Mouse (Mus musculus): Measurements from ENCODE around the gene Syngr4. TPM values are rescaled to one million over a fixed set of nuclear protein-coding genes. Genes with fewer than 3 reads are reported as not detected.
A peak's percentile ranks its signal among the peaks of the same experiment; 100 is the strongest.

Gene Syngr4
- polyA plus RNA-seq, 1 experiment from 2014 or later: 0.91 TPM

DNA sequence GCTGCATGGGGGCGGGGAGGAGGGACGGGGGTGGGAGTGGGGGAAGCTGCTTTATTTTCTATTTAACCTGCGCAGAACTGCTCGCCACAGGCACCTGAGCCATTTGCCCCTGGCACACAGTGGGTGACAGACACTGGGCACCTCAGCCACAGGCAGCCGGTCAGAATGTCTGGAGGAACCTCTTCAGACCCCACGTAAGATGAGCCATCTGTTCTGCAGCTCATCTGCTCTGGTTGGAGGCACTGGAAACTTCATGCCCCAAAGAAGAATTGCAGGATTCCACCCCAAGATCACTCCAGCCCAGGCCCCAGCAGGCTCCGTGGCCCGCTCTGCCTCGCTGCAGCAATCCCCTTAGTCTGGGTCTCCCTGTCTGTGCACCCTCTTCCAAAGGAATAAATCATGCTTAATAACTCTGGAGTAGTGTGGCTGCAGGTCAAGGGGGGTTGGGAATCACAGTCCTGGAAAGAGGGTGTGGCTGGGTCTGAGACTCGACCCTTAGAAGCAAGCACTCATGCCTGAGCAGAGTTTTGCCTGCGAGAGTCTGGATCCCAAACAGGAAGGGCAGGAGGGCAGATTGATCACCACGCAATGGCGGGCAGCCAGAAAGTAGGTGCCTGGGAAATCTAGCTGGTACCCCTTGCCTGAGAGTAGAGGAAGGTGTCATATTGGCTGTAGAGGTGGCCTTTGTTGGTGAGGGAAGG is 20.6 kb upstream of the Syngr4 start:
- Histone ChIP-seq H3K27ac (ENCODE audit: low read length) (peak overlapping the region; percentile 70), H3K9ac (ENCODE audit: low read length) (peak overlapping the region; percentile 51), H3K4me2 (ENCODE audit: low read depth, low read length) (peak overlapping the region; percentile 53), H3K4me3 (ENCODE audit: low read length) (peak overlapping the region; percentile 34; the same call in 1 of the 2 replicates), H3K36me3 (ENCODE audit: control insufficient read depth, insufficient read depth) (no peaks in the 10 kb centered on the region), H3K9me3 (replicated peaks; ENCODE audit: control insufficient read depth, low read length) (no peaks in the 10 kb centered on the region), H3K27me3 (ENCODE audit: control insufficient read depth, insufficient read depth, low read length) (no peaks in the 10 kb centered on the region), H3K4me1 (ENCODE audit: control insufficient read depth, insufficient read depth, low read length) (peaks cover 17% of the 10 kb centered on the region)
- ATAC-seq (replicated peaks; ENCODE audit: extremely low read depth, insufficient read depth, low FRiP score): no peak
- WGBS: 33% methylated on average over 13 of the region's 13 CpGs

DNA sequence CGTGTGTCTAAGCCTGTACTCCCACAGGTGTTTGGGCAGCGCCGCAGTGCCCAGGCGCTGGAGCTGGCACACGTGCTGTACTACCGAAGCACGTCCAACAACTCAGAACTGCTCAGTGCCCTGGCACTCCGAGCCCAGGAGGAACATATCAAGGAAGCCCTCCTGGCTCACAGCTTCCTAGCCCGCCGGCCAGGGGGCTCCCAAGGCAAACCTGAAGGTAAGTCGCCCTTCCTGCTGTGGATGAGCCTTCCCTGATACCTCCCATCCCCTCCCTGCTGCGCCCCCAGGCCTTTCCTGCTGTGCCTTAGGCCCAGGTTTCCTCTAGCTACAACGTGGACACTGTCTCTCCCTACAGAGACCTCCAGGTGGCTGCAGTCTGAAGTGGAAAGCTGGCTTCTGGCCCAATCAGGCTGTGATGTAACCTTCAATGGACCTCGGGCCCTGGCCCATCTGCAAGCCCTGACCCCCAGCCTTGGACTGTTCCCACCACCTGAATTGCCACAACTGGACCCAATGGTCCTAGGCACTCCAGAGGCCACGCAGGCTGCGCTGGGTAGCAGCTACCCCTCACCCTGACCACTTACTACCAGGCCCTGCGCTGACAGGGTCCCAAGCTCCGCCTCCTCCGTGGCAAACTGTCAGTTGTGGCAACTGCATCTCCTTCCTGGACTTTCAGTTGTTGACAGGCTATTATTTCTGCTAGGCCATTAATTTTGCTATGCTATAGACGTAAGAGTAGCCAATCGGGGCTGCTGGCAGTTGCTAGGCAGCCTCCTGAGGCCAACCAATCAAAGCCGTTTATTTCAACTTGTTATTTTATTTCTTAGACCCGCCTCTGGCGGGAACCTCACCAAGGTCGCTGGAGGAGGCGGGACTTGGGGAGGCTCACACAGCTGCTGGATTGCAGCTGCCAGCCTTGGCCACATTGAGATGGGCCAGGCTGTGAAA is 19.8 kb upstream of the Syngr4 start:
- Histone ChIP-seq H3K9ac (ENCODE audit: low read length) (peak overlapping the region; percentile 51), H3K4me2 (ENCODE audit: low read depth, low read length) (peak overlapping the region; percentile 53), H3K27ac (ENCODE audit: low read length) (peak overlapping the region; percentile 5), H3K36me3 (ENCODE audit: control insufficient read depth, insufficient read depth) (no peaks in the 10 kb centered on the region), H3K27me3 (ENCODE audit: control insufficient read depth, insufficient read depth, low read length) (no peaks in the 10 kb centered on the region), H3K4me3 (ENCODE audit: low read length) (peak overlapping the region; percentile 34), H3K4me1 (ENCODE audit: control insufficient read depth, insufficient read depth, low read length) (peaks cover 17% of the 10 kb centered on the region), H3K9me3 (replicated peaks; ENCODE audit: control insufficient read depth, low read length) (no peaks in the 10 kb centered on the region)
- 41% methylated on average over 26 of the region's 26 CpGs for WGBS
- ATAC-seq (replicated peaks; ENCODE audit: extremely low read depth, insufficient read depth, low FRiP score): peak; percentile 71

DNA sequence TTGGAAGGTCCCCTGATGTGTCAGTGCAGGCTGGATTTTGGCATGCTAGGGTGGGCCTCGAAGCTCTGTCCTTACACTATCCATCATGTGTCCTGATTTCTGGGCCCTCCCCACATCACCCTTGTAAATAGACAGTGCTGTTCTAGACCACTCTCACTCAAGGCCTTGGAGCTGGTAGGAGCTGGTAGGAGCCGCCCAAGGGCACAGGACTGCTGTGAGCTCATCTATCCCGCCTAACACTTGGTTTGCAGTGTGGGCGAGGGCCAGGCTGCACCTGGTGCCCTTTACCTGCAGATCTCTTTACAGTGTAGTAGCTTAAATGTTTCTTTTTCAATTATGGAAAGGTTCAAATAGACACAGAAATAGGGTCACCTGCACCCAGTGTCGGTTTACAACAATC is 18.5 kb upstream of the Syngr4 start:
- Histone ChIP-seq H3K9ac (ENCODE audit: low read length) (no peak overlapping the region), H3K27me3 (ENCODE audit: control insufficient read depth, insufficient read depth, low read length) (no peaks in the 10 kb centered on the region), H3K4me2 (ENCODE audit: low read depth, low read length) (no peak overlapping the region), H3K9me3 (replicated peaks; ENCODE audit: control insufficient read depth, low read length) (no peaks in the 10 kb centered on the region; the same call in 1 of the 2 replicates), H3K27ac (ENCODE audit: low read length) (no peak overlapping the region), H3K4me1 (ENCODE audit: control insufficient read depth, insufficient read depth, low read length) (peaks cover 17% of the 10 kb centered on the region), H3K4me3 (ENCODE audit: low read length) (no peak overlapping the region), H3K36me3 (ENCODE audit: control insufficient read depth, insufficient read depth) (peaks cover 5% of the 10 kb centered on the region)
- ATAC-seq (replicated peaks; ENCODE audit: extremely low read depth, insufficient read depth, low FRiP score): no peak
- 82% methylated on average over 5 of the region's 5 CpGs for WGBS

DNA sequence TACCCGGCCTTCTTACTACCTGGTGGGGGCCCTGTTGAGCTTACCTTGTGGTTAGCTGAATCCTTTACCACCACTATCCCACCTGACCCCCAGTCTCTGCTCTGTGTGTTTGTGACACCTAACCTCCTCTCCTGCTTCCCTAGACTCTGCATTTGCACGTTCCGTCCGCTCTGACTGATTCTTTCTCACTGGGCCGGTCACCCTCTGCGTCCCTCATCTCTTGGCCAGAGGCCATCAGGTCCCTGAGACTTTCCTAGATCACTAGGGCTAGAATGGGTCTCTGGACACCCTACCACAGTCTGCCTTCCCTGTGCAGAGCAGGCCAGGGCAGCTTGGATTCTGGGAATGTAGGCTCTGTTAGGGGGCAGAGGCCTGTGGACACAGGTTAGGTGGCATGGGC is 17.6 kb upstream of the Syngr4 start:
- ATAC-seq (replicated peaks; ENCODE audit: extremely low read depth, insufficient read depth, low FRiP score): no peak
- Histone ChIP-seq H3K4me2 (ENCODE audit: low read depth, low read length) (no peak overlapping the region), H3K36me3 (ENCODE audit: control insufficient read depth, insufficient read depth) (peaks cover 15% of the 10 kb centered on the region), H3K27ac (ENCODE audit: low read length) (no peak overlapping the region), H3K27me3 (ENCODE audit: control insufficient read depth, insufficient read depth, low read length) (no peaks in the 10 kb centered on the region), H3K9me3 (replicated peaks; ENCODE audit: control insufficient read depth, low read length) (no peaks in the 10 kb centered on the region; the same call in 1 of the 2 replicates), H3K9ac (ENCODE audit: low read length) (no peak overlapping the region), H3K4me3 (ENCODE audit: low read length) (no peak overlapping the region), H3K4me1 (ENCODE audit: control insufficient read depth, insufficient read depth, low read length) (peaks cover 17% of the 10 kb centered on the region)
- WGBS: 86% methylated on average over 6 of the region's 6 CpGs

DNA sequence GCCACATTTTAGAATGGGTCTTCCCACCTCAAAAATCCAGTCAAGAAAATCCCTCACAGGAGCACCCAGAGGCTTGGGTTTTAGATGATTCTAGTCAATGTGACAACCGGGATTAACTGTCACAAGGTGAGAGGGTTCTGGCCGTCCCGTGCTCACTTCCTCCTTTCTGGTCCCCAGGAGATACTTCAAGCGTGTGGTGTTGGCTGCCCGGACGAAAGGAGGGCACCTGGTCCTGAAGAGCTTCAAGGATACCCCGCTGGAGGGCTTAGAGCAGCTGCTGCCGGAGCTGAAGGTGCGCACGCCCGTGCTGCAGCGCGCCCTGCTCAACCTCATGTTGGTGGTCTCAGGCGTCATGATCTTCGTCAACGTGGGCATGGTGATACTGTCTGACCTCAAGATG is 12.6 kb upstream of the Syngr4 start:
- WGBS: 92% methylated on average over 16 of the region's 16 CpGs
- Histone ChIP-seq H3K27me3 (ENCODE audit: control insufficient read depth, insufficient read depth, low read length) (no peaks in the 10 kb centered on the region), H3K4me3 (ENCODE audit: low read length) (no peak overlapping the region), H3K9me3 (replicated peaks; ENCODE audit: control insufficient read depth, low read length) (no peaks in the 10 kb centered on the region; the same call in 1 of the 2 replicates), H3K4me2 (ENCODE audit: low read depth, low read length) (no peak overlapping the region), H3K4me1 (ENCODE audit: control insufficient read depth, insufficient read depth, low read length) (no peaks in the 10 kb centered on the region), H3K36me3 (ENCODE audit: control insufficient read depth, insufficient read depth) (peaks cover 18% of the 10 kb centered on the region), H3K9ac (ENCODE audit: low read length) (no peak overlapping the region), H3K27ac (ENCODE audit: low read length) (no peak overlapping the region)
- no peak for ATAC-seq (replicated peaks; ENCODE audit: extremely low read depth, insufficient read depth, low FRiP score)

DNA sequence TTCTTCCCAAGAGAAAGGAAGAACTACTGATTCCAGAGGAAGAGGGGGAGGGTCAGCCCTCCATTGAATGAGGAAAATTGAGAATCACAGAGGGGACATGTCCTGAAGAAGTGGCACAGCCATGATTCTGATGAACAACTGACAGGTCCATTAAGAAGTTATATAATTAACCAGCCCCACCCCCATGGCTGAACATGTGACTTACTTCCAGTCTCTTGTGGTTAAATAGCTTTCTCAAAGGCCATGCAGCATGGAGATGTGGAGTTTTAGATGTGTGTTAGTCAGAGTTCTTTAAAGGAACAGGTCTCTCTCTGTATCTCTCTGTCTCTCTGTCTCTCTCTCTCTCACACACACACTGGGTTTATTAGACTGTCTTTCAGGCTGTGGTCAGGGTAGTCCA is 11.9 kb upstream of the Syngr4 start:
- no peaks in the 10 kb centered on the region for H3K27me3 ChIP-seq (ENCODE audit: control insufficient read depth, insufficient read depth, low read length)
- H3K36me3 ChIP-seq (ENCODE audit: control insufficient read depth, insufficient read depth): peaks cover 18% of the 10 kb centered on the region
- no peak overlapping the region for H3K27ac ChIP-seq (ENCODE audit: low read length)
- H3K9me3 ChIP-seq (replicated peaks; ENCODE audit: control insufficient read depth, low read length): no peaks in the 10 kb centered on the region; the same call in 1 of the 2 replicates
- no peak overlapping the region for H3K4me2 ChIP-seq (ENCODE audit: low read depth, low read length)
- H3K4me3 ChIP-seq (ENCODE audit: low read length): no peak overlapping the region
- H3K4me1 ChIP-seq (ENCODE audit: control insufficient read depth, insufficient read depth, low read length): no peaks in the 10 kb centered on the region
- no peak overlapping the region for H3K9ac ChIP-seq (ENCODE audit: low read length)
- ATAC-seq (replicated peaks; ENCODE audit: extremely low read depth, insufficient read depth, low FRiP score): no peak

DNA sequence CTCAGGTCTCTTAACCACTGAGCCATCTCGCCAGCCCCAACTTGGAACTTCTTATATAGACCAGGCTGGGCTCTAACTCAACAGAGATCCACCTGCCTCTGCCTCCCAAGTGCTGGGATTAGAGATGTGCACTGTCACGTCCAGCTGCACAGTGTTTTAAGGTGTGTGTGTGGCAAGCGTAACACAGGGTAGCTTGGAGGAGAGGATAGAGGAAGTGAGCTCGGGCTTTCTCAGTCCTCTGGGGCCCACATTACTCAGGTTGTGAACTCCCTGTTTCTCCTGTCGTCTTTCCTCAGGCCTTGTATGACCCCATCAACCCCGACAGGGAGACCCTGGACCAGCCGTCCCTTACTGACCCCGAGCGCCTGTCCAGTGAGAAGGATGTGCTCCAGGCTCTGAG is 10.1 kb upstream of the Syngr4 start:
- peaks cover 18% of the 10 kb centered on the region for H3K36me3 ChIP-seq (ENCODE audit: control insufficient read depth, insufficient read depth)
- no peak overlapping the region for H3K4me2 ChIP-seq (ENCODE audit: low read depth, low read length)
- no peak for ATAC-seq (replicated peaks; ENCODE audit: extremely low read depth, insufficient read depth, low FRiP score)
- H3K27ac ChIP-seq (ENCODE audit: low read length): no peak overlapping the region
- no peak overlapping the region for H3K9ac ChIP-seq (ENCODE audit: low read length)
- H3K4me1 ChIP-seq (ENCODE audit: control insufficient read depth, insufficient read depth, low read length): no peaks in the 10 kb centered on the region
- no peaks in the 10 kb centered on the region; the same call in 1 of the 2 replicates for H3K9me3 ChIP-seq (replicated peaks; ENCODE audit: control insufficient read depth, low read length)
- WGBS: 86% methylated on average over 9 of the region's 9 CpGs
- H3K27me3 ChIP-seq (ENCODE audit: control insufficient read depth, insufficient read depth, low read length): no peaks in the 10 kb centered on the region
- H3K4me3 ChIP-seq (ENCODE audit: low read length): no peak overlapping the region

DNA sequence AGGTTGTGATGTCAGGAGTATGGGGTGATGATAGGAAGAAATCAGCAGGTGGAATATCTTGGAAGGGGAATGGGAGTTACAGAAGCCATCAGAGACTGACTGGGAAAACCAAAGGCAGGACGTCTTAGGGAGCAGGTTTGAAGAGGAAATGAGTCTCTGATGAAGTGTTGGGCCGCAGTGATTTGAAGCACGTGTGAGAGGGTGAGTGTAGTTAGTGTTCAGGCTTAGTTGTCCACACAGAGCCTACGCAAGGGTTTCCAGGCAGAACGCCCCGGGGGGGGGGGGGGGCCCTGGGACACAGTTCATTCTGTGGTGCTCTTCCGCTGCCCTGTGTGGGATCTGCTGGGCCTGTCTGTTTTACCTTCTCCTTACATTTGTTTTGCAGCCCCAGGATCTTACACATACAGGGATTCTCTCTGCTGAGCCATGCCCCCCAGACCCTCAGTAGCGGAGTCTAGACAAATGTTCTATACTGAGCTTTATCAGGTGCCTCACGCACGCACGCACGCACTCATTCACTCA is 6.0 kb upstream of the Syngr4 start:
- no peak overlapping the region for H3K27ac ChIP-seq (ENCODE audit: low read length)
- no peak for ATAC-seq (replicated peaks; ENCODE audit: extremely low read depth, insufficient read depth, low FRiP score)
- no peaks in the 10 kb centered on the region for H3K9me3 ChIP-seq (replicated peaks; ENCODE audit: control insufficient read depth, low read length)
- H3K36me3 ChIP-seq (ENCODE audit: control insufficient read depth, insufficient read depth): peaks cover 3% of the 10 kb centered on the region; the same call in 1 of the 2 replicates
- H3K4me3 ChIP-seq (ENCODE audit: low read length): no peak overlapping the region
- no peak overlapping the region for H3K4me2 ChIP-seq (ENCODE audit: low read depth, low read length)
- no peaks in the 10 kb centered on the region for H3K27me3 ChIP-seq (ENCODE audit: control insufficient read depth, insufficient read depth, low read length)
- peaks cover 5% of the 10 kb centered on the region; the same call in 1 of the 2 replicates for H3K4me1 ChIP-seq (ENCODE audit: control insufficient read depth, insufficient read depth, low read length)
- H3K9ac ChIP-seq (ENCODE audit: low read length): no peak overlapping the region
- 70% methylated on average over 11 of the region's 12 CpGs for WGBS

DNA sequence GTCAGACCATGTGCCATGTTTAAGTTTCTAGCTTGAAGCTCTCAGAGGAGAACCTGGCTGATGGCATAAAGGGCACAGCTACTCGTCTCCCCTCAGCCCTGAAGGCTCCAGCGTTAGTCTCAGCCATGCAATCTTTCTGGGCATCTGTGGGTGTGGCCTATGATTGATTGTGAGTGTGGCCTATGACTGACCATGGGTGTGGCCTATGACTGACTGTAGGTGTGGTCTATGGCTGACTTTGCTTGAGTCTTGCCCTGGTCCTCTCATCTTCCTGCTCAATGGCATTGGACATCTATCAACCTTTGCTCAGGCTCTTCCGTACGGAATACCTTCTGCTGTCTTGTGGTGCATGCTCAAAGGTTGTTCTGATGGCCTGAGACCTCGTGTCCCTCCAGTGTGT is 5.0 kb upstream of the Syngr4 start:
- 55% methylated on average over 5 of the region's 5 CpGs for WGBS
- H3K4me2 ChIP-seq (ENCODE audit: low read depth, low read length): no peak overlapping the region
- peaks cover 5% of the 10 kb centered on the region; the same call in 1 of the 2 replicates for H3K4me1 ChIP-seq (ENCODE audit: control insufficient read depth, insufficient read depth, low read length)
- ATAC-seq (replicated peaks; ENCODE audit: extremely low read depth, insufficient read depth, low FRiP score): no peak
- H3K27ac ChIP-seq (ENCODE audit: low read length): no peak overlapping the region
- H3K4me3 ChIP-seq (ENCODE audit: low read length): no peak overlapping the region
- no peaks in the 10 kb centered on the region for H3K27me3 ChIP-seq (ENCODE audit: control insufficient read depth, insufficient read depth, low read length)
- H3K9me3 ChIP-seq (replicated peaks; ENCODE audit: control insufficient read depth, low read length): no peaks in the 10 kb centered on the region
- no peak overlapping the region for H3K9ac ChIP-seq (ENCODE audit: low read length)
- no peaks in the 10 kb centered on the region for H3K36me3 ChIP-seq (ENCODE audit: control insufficient read depth, insufficient read depth)
